Comparison of ENCODE assay signal across 25 mouse cellular contexts in the genomic region with DNA sequence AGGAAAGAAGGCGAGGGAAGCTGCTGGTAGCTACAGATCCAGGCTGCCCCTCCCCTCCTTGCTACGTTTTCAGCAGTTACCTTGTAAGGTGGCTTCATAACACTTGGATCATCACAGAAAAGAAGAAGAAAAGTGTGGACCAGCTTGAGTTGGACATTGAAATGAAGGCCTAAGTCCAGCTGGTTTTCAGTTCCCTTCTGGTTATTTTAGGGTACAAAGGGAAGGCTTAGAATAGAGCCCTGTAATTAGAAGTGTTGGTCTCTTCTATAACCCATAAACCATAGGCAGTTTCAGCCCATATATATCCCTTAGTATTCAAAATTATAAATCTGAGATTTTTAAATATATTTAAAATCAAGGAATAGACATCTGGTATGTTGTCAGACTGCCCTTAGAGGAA. TPM values are rescaled to one million over a fixed set of nuclear protein-coding genes. Genes with fewer than 3 reads are reported as not detected.
"Had no signal": no experiment of that assay in that cellular context is flagged by ENCODE, and none has a peak within 500 bp of the region (broad histone marks: within the 10 kb centered on the region; RNA-seq: fewer than 3 reads in every experiment).

No protein-coding gene starts in this region.

- H3K4me1 ChIP-seq: heart, embryonic 15.5 days; hindbrain, embryonic 13.5 days; hindbrain, embryonic 15.5 days; limb, embryonic 10.5 days; limb, embryonic 12.5 days had no signal

- H3K27ac ChIP-seq: gastrocnemius, adult 2 months; heart, embryonic 10.5 days; heart, embryonic 13.5 days; heart, embryonic 15.5 days; hindbrain, embryonic 13.5 days; hindbrain, embryonic 15.5 days; hindbrain, postnatal 0 days; left cerebral cortex, adult 2 months; limb, embryonic 10.5 days; limb, embryonic 12.5 days; liver, embryonic 13.5 days; liver, embryonic 15.5 days had no signal

- DNase-seq: gastrocnemius, adult 2 months; gastrocnemius, postnatal 10 days; gastrocnemius, postnatal 25 days; heart, adult 18-20 months; heart, postnatal 14 days; heart, postnatal 36 days; kidney, adult 11 months; kidney, adult 8-10 months; kidney, postnatal 10 days; kidney, postnatal 25 days; kidney, postnatal 4 days; liver; liver, embryonic 13.5 days had no signal

- H3K4me3 ChIP-seq: gastrocnemius, adult 2 months; heart, embryonic 10.5 days; heart, embryonic 13.5 days; heart, embryonic 15.5 days; hindbrain, embryonic 13.5 days; hindbrain, embryonic 15.5 days; left cerebral cortex, adult 2 months; limb, embryonic 10.5 days; limb, embryonic 12.5 days; liver, embryonic 13.5 days; liver, embryonic 15.5 days had no signal

- ATAC-seq: hindbrain, postnatal 0 days; intestine, embryonic 16.5 days had no signal

RNA-seq across cellular contexts. Expression of gene Sema4g, which starts 8.1 kb away (rescaled TPM):
- total RNA-seq: granulocyte monocyte progenitor cell, adult 5-6 weeks had no signal
